In genomic region chr16:18788627-18789406, GRCm38 (mm10) we compare ENCODE assay signal across 1 mouse cellular context.
TF ChIP-seq lines count a peak whose summit lies in the region.

No protein-coding gene starts in this region.

TF ChIP-seq in MEL, 35 proteins besides CTCF, POLR2A, EP300 and RAD21:
- TF ChIP-seq RCOR1 (IDR thresholded peaks at IDR 0.05; ENCODE audit: low read depth, low read length) (0 out of 2 replicates have a peak, but pooled peaks have one; percentile 26), GABPA (IDR thresholded peaks at IDR 0.05; ENCODE audit: low read depth, low read length) (no peak), BHLHE40 (IDR thresholded peaks at IDR 0.05; ENCODE audit: borderline replicate concordance, low read depth, low read length) (no peak), ZNF384 (IDR thresholded peaks at IDR 0.05; ENCODE audit: low read depth, low read length) (no peak), TAL1 (IDR thresholded peaks at IDR 0.05; ENCODE audit: low read length) (0 out of 2 replicates have a peak, but pooled peaks have one; percentile 5)
